Mouse (Mus musculus): ENCODE data around the gene Sf3b1. TPM values are rescaled to one million over a fixed set of nuclear protein-coding genes. Genes with fewer than 3 reads are reported as not detected.

Gene Sf3b1
- polyA plus RNA-seq (2012; rRNA removed) = 47.4 and 51.3 TPM in 2 replicates

GRCm38 (mm10) chr1:55027253-55027801, at the start of gene Sf3b1:
TSS of gene Sf3b1 (minus strand) at chr1:55027481.

GRCm38 (mm10) chr1:55052355-55052953, 25.2 kb upstream of the Sf3b1 start, which contains the start of gene Coq10b:
TSS of gene Coq10b (plus strand) at chr1:55052770.

Other genes with a start within 250 kb of the Sf3b1 start
- gene Ankrd44, start 101.1 kb downstream of the Sf3b1 start, polyA plus RNA-seq (2012; rRNA removed) = 3.8 and 4.9 TPM in 2 replicates
- 8.7 and 10.5 TPM in 2 replicates for gene Coq10b, start 25.3 kb upstream of the Sf3b1 start, polyA plus RNA-seq (2012; rRNA removed)
- 347 and 395 TPM in 2 replicates for gene Hspe1, start 60.7 kb upstream of the Sf3b1 start, polyA plus RNA-seq (2012; rRNA removed)
- gene Hspd1, start 60.8 kb upstream of the Sf3b1 start, polyA plus RNA-seq (2012; rRNA removed) = 197 and 210 TPM in 2 replicates
- 10.8 and 12.8 TPM in 2 replicates for gene Mob4, start 103.8 kb upstream of the Sf3b1 start, polyA plus RNA-seq (2012; rRNA removed)
- 0.35 and 0.36 TPM in 2 replicates for gene Rftn2, start 199.3 kb upstream of the Sf3b1 start, polyA plus RNA-seq (2012; rRNA removed)
- gene Mars2, start 209.7 kb upstream of the Sf3b1 start, polyA plus RNA-seq (2012; rRNA removed) = 1.8 and 2.3 TPM in 2 replicates

Measured in liver, embryonic 14 days (tissue).